Mouse (Mus musculus) lung, adult 2 months (tissue): Measurements from ENCODE around the gene Mydgf.

ENCODE experiments used
- CTCF ChIP-seq: fragments of 200-500 bp; IDR thresholded peaks from 2 replicates; pipeline ENCODE4 v1.5.1; 2011; ENCODE audit warnings: mild to moderate bottlenecking, low read length, control low read depth; ENCODE audit not compliant: insufficient read depth
- POLR2A ChIP-seq: fragments of 200-500 bp; IDR thresholded peaks from 2 replicates; pipeline ENCODE4 v1.6.1; 2011; ENCODE audit warnings: low read depth, mild to moderate bottlenecking, control low read depth, low read length, borderline replicate concordance; ENCODE audit errors: extremely low read depth

DNA sequence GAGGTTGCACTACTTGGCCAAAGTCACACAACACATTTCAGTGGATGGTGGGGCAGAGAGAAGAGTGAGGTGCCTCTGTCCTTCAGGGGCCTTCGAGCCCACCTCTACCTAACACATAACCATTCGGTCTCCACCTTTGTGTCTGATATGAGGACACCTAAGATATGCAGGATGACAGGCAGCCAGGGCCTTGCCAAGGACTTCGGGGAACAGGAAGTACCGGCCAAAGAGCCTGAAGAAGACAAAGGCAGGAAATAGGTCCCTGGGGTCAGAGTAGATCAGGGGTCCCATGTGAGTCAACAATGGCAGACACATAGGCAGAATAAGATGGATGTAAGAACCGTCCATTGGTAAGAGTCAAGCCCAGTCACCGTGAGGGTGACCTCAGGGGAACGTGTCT is 47.2 kb downstream of the Mydgf start:
- no peak for TF ChIP-seq CTCF
- TF ChIP-seq POLR2A: no peak
